Mouse (Mus musculus): Measurements from ENCODE around the gene Grk3. TPM values are rescaled to one million over a fixed set of nuclear protein-coding genes. Genes with fewer than 3 reads are reported as not detected.
A peak's percentile ranks its signal among the peaks of the same experiment; 100 is the strongest.

Grk3 gene
- polyA plus RNA-seq, 1 experiment from 2014 or later = 21.2 TPM

- H3K9ac ChIP-seq = no peak overlapping the region
- no peak overlapping the region for H3K27ac ChIP-seq
- 89% methylated on average over 6 of the region's 6 CpGs for WGBS
Observed at GRCm38 (mm10) chr5:112907504-112907903, 108.1 kb downstream of the Grk3 start.

DNA sequence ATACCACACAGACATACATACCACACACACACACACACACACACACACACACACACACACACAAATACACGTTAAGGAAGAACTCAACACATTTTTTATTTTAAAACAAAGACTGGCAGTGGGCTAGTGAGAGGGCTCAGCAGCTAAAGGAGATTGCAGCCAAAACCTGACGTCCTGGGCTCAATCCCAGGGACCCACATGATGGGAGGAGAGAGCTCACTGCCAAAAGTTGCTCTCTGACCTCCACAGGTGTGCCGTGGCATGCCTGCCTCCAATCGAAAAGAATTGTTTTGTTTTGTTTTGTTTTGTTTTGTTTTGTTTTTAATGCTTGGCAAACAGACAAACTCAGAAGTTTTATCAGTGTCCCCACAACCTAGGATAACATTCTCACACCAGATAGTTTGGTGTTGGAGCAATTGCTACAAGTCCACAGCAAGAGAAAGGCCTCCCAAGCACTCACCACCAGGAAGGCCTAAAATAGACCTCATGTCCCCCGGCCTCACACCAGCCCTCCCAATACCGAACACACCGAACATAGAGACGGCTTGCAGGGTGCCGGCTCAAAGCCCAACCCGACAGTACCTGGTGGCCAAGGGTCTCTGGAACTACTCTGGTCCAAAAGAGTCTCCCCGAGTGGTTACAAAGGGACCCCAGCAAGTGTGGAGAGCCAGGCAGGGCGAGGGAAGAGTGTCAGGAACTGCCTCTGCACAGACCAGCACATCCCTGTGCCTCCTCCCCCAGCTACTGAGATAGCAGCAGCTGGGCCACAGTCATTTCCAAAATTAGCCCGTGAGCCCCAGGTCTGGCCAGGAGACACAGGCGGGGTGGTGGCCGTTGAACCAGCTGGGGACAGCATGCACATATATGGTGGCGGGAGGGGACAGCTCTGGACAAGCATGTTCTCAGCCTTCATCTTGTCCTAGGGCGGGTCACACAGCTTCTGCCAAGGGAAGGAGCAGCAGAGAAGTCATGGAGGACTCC, 119.6 kb downstream of the Grk3 start, which contains the start of gene Myo18b:
Gene Myo18b (minus strand): TSS at position 689 of the 981 bp plus-strand sequence.
- no peaks in the 10 kb centered on the region for H3K36me3 ChIP-seq (replicated peaks; ENCODE audit: control insufficient read depth, insufficient read depth)
- 79% methylated on average over 17 of the region's 17 CpGs for whole genome bisulfite sequencing
- H3K4me1 ChIP-seq (replicated peaks; ENCODE audit: control insufficient read depth, insufficient read depth, low read length) = no peaks in the 10 kb centered on the region
- no peaks in the 10 kb centered on the region for H3K9me3 ChIP-seq (ENCODE audit: control insufficient read depth, low read length)
- no peaks in the 10 kb centered on the region for H3K27me3 ChIP-seq (ENCODE audit: control insufficient read depth, insufficient read depth, low read length)
- DNase-seq (ENCODE audit: low spot score) (no peak), ATAC-seq (ENCODE audit: low FRiP score) (no peak)
- H3K4me3 ChIP-seq (replicated peaks; ENCODE audit: low read length) = no peak within 1 kb of the TSS
- H3K4me2 ChIP-seq (replicated peaks) = no peak within 1 kb of the TSS
- no peak within 1 kb of the TSS for H3K27ac ChIP-seq
- H3K9ac ChIP-seq = no peak within 1 kb of the TSS

More at GRCm38 (mm10) chr5:112907504-112907903, 108.1 kb downstream of the Grk3 start:
- H3K4me3 ChIP-seq (replicated peaks; ENCODE audit: low read length) = no peak overlapping the region
- H3K9me3 ChIP-seq (ENCODE audit: control insufficient read depth, low read length) = no peaks in the 10 kb centered on the region
- ATAC-seq (ENCODE audit: low FRiP score) = no peak
- no peaks in the 10 kb centered on the region for H3K27me3 ChIP-seq (ENCODE audit: control insufficient read depth, insufficient read depth, low read length)
- H3K36me3 ChIP-seq (replicated peaks; ENCODE audit: control insufficient read depth, insufficient read depth) = no peaks in the 10 kb centered on the region; the same call in 1 of the 2 replicates
- DNase-seq (ENCODE audit: low spot score) = no peak
- H3K4me1 ChIP-seq (replicated peaks; ENCODE audit: control insufficient read depth, insufficient read depth, low read length) = peaks cover 10% of the 10 kb centered on the region; the same call in 1 of the 2 replicates
- no peak overlapping the region for H3K4me2 ChIP-seq (replicated peaks)

DNA sequence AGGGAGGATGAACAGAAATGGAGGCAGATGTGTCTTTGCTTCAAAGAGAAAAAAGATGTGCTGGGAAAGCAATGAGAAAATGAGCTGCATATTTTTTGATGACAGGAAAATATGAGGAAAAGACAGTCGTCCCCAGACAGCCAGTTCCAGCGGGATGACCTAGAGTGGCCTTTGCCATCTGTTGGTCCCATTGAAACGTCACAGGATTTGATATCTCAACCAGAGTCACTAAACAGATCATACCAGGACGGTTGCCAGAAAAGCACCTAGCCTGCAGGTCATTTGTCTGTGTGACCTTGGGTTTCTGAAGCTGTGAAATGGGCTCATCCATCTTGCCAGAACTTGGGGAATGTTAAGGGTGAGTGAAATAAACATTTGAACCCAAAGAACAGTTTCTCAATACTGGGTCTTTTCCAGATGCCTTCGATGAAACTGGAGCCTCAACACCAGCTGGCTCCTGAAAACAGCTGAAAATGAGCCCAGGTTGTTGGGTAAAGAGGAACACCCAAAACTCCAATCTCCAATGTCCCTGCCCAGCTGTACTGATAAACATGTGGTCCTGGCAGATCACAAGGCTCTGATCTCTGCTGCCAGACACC, 122.0 kb downstream of the Grk3 start:
- H3K36me3 ChIP-seq (replicated peaks; ENCODE audit: control insufficient read depth, insufficient read depth) = no peaks in the 10 kb centered on the region
- H3K4me1 ChIP-seq (replicated peaks; ENCODE audit: control insufficient read depth, insufficient read depth, low read length) = no peaks in the 10 kb centered on the region
- H3K4me3 ChIP-seq (replicated peaks; ENCODE audit: low read length) = no peak overlapping the region
- no peak overlapping the region for H3K4me2 ChIP-seq (replicated peaks)
- no peak for ATAC-seq (ENCODE audit: low FRiP score)
- no peaks in the 10 kb centered on the region for H3K9me3 ChIP-seq (ENCODE audit: control insufficient read depth, low read length)
- no peak overlapping the region for H3K27ac ChIP-seq
- 81% methylated on average over 5 of the region's 5 CpGs for WGBS
- H3K27me3 ChIP-seq (ENCODE audit: control insufficient read depth, insufficient read depth, low read length) = no peaks in the 10 kb centered on the region
- DNase-seq (ENCODE audit: low spot score) = no peak
- no peak overlapping the region for H3K9ac ChIP-seq

- H3K9ac ChIP-seq = no peak overlapping the region
- H3K36me3 ChIP-seq (replicated peaks; ENCODE audit: control insufficient read depth, insufficient read depth) = no peaks in the 10 kb centered on the region
- DNase-seq (ENCODE audit: low spot score) = no peak
- no peak overlapping the region for H3K4me3 ChIP-seq (replicated peaks; ENCODE audit: low read length)
- no peak overlapping the region for H3K27ac ChIP-seq
- H3K4me1 ChIP-seq (replicated peaks; ENCODE audit: control insufficient read depth, insufficient read depth, low read length) = no peaks in the 10 kb centered on the region
- no peak overlapping the region for H3K4me2 ChIP-seq (replicated peaks)
- no peaks in the 10 kb centered on the region for H3K9me3 ChIP-seq (ENCODE audit: control insufficient read depth, low read length)
- H3K27me3 ChIP-seq (ENCODE audit: control insufficient read depth, insufficient read depth, low read length) = no peaks in the 10 kb centered on the region
- ATAC-seq (ENCODE audit: low FRiP score) = no peak
Observed at GRCm38 (mm10) chr5:112892411-112892810, 123.2 kb downstream of the Grk3 start.

DNA sequence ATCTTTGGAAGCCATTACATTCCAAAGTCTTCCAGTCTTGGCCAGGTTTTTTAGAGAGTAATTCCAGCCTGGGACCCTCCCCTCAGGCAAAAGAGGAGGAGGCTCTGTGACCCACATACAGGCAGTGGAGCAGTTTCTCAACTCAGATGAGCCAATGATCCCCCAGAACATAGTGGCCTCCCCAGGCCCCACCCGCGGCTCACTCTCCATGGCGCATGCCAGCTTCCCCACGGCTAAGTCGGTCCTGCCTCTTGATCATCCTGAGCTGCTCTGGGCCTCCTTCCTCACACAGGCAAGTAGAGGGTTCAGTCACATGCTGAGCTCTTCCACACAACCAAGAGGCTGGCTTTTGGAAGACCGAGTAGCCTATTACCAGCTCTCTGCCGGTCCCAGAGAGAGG, 126.9 kb downstream of the Grk3 start:
- H3K4me1 ChIP-seq (replicated peaks; ENCODE audit: control insufficient read depth, insufficient read depth, low read length) = peaks cover 8% of the 10 kb centered on the region; the same call in 1 of the 2 replicates
- H3K27ac ChIP-seq = no peak overlapping the region
- no peak overlapping the region for H3K9ac ChIP-seq
- WGBS = 62% methylated on average over 7 of the region's 7 CpGs
- H3K4me3 ChIP-seq (replicated peaks; ENCODE audit: low read length) = no peak overlapping the region
- no peaks in the 10 kb centered on the region for H3K36me3 ChIP-seq (replicated peaks; ENCODE audit: control insufficient read depth, insufficient read depth)
- no peak overlapping the region for H3K4me2 ChIP-seq (replicated peaks)
- ATAC-seq (ENCODE audit: low FRiP score) (no peak), DNase-seq (ENCODE audit: low spot score) (no peak)
- H3K9me3 ChIP-seq (ENCODE audit: control insufficient read depth, low read length) = no peaks in the 10 kb centered on the region
- no peaks in the 10 kb centered on the region for H3K27me3 ChIP-seq (ENCODE audit: control insufficient read depth, insufficient read depth, low read length)

DNA sequence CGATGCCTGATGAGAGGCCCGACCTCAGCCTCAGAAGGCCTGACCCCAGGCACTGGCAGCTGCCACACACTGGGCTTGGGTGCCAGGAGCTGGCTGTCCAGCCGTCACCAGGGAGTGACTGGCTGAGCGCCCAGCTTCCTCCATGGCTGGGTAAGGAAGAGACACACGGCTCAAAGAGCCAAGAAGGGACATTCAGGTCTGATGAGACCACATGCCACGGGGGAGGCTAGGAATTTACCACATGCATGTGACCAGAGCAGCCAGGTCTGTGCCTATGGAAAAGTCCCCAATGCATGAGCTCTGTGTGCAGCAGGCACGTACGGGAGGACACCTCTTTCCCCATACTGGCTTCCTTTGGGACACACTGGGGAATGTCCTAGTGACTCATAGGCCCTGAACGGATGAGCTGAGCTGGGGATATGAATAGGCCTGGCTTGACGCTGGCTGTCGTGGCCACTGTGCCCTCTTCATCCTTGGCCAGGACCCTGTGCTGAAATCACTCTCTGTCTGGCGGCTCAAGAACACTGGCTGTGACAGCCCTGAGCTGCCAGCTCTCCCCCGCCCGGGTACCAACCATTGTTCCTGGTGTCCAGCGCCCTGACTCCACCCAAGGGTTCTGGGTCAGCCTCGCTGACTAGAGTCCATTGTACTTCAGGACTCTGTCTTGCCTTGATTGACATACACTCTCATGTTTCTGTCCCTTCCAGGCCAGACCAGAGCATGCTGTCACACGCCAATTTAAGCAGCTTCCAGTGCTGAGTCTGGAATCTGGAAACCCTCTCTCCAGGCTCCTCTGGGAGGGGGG, 128.7 kb downstream of the Grk3 start:
- Histone ChIP-seq H3K36me3 (replicated peaks; ENCODE audit: control insufficient read depth, insufficient read depth) (no peaks in the 10 kb centered on the region), H3K4me2 (replicated peaks) (no peak overlapping the region), H3K9me3 (ENCODE audit: control insufficient read depth, low read length) (no peaks in the 10 kb centered on the region), H3K4me3 (replicated peaks; ENCODE audit: low read length) (no peak overlapping the region), H3K4me1 (replicated peaks; ENCODE audit: control insufficient read depth, insufficient read depth, low read length) (peaks cover 8% of the 10 kb centered on the region; the same call in 1 of the 2 replicates), H3K27ac (no peak overlapping the region), H3K9ac (no peak overlapping the region), H3K27me3 (ENCODE audit: control insufficient read depth, insufficient read depth, low read length) (no peaks in the 10 kb centered on the region)
- WGBS = 49% methylated on average over 17 of the region's 17 CpGs
- peak; percentile 55; the same call in 1 of the 2 replicates for ATAC-seq (ENCODE audit: low FRiP score)
- DNase-seq (ENCODE audit: low spot score) = peak; percentile 47

GRCm38 (mm10) chr5:112877391-112878115, 138.0 kb downstream of the Grk3 start:
- no peak overlapping the region for H3K4me3 ChIP-seq (replicated peaks; ENCODE audit: low read length)
- no peak overlapping the region for H3K4me2 ChIP-seq (replicated peaks)
- H3K27me3 ChIP-seq (ENCODE audit: control insufficient read depth, insufficient read depth, low read length) = no peaks in the 10 kb centered on the region
- H3K36me3 ChIP-seq (replicated peaks; ENCODE audit: control insufficient read depth, insufficient read depth) = no peaks in the 10 kb centered on the region
- no peak for DNase-seq (ENCODE audit: low spot score)
- H3K27ac ChIP-seq = no peak overlapping the region
- 36% methylated on average over 14 of the region's 14 CpGs for WGBS
- ATAC-seq (ENCODE audit: low FRiP score) = no peak
- H3K4me1 ChIP-seq (replicated peaks; ENCODE audit: control insufficient read depth, insufficient read depth, low read length) = no peaks in the 10 kb centered on the region
- no peaks in the 10 kb centered on the region for H3K9me3 ChIP-seq (ENCODE audit: control insufficient read depth, low read length)
- H3K9ac ChIP-seq = no peak overlapping the region

DNA sequence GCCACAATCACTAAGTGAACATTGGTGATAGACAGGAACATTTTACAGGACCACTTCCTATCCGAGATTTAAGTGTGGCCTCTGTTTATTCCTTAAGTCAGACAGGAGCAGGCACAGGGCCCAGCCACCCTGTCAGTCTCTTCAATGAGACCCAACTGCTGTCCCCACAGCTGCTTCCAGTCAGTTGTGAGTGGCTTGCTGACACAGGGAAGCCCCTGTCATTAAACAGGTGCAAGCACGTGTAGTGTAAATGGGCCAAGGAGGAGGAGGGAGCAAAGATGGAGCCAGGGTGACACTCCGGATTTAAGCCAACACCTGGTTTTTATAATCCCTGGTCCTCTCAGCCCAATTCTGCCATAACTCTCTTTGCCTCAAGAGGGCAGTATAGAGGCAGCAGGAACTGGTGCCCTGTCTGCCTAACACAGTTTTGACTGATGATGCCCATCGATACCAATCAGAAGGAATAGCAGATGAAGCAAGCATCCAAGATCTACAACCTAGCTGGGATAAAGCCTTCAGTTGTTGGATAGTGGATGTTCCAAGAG, 138.7 kb downstream of the Grk3 start:
- 45% methylated on average over 4 of the region's 4 CpGs for WGBS
- no peak for ATAC-seq (ENCODE audit: low FRiP score)
- H3K4me2 ChIP-seq (replicated peaks) = no peak overlapping the region

More for the DNA sequence above, 138.7 kb downstream of the Grk3 start:
- H3K9ac ChIP-seq = no peak overlapping the region
- no peak overlapping the region for H3K4me3 ChIP-seq (replicated peaks; ENCODE audit: low read length)
- no peak overlapping the region for H3K27ac ChIP-seq
- H3K4me1 ChIP-seq (replicated peaks; ENCODE audit: control insufficient read depth, insufficient read depth, low read length) = no peaks in the 10 kb centered on the region
- peak; percentile 74 for DNase-seq (ENCODE audit: low spot score)
- H3K36me3 ChIP-seq (replicated peaks; ENCODE audit: control insufficient read depth, insufficient read depth) = no peaks in the 10 kb centered on the region
- H3K9me3 ChIP-seq (ENCODE audit: control insufficient read depth, low read length) = no peaks in the 10 kb centered on the region
- H3K27me3 ChIP-seq (ENCODE audit: control insufficient read depth, insufficient read depth, low read length) = no peaks in the 10 kb centered on the region

Measured in hindbrain, embryonic 14.5 days (tissue).